ENCODE assay signal across 30 mouse cellular contexts in the genomic region with DNA sequence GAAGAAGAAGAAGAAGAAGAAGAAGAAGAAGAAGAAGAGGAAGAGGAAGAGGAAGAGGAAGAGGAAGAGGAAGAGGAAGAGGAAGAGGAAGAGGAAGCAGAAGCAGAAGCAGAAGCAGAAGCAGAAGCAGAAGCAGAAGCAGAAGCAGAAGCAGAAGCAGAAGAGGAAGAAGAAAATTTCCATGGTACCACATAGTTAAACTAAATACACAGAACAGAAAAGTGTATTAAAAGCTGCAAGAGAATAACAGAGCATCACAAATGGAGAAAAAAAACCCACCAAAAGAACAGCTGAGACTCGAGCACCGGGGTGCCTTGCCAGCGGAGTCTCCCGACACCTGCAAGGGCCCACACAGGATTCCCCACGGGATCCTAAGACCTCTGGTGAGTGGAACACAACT. TPM values are rescaled to one million over a fixed set of nuclear protein-coding genes. Genes with fewer than 3 reads are reported as not detected.
"Had no signal": no experiment of that assay in that cellular context is flagged by ENCODE, and none has a peak within 500 bp of the region (broad histone marks: within the 10 kb centered on the region; RNA-seq: fewer than 3 reads in every experiment).

No protein-coding gene starts in this region.

RNA-seq across cellular contexts. Expression of a gene that starts 1.0 kb away (rescaled TPM):
- total RNA-seq: common myeloid progenitor, adult 5-6 weeks; forebrain, postnatal 0 days; gastrocnemius, adult 18-20 months; gastrocnemius, adult 2 months; gastrocnemius, adult 8-10 months; gastrocnemius, postnatal 10 days; gastrocnemius, postnatal 14 days; gastrocnemius, postnatal 25 days; gastrocnemius, postnatal 36 days; gastrocnemius, postnatal 4 days; heart, adult 18-20 months; heart, adult 2 months; heart, adult 8-10 months had no signal
- polyA plus RNA-seq: cortical plate, adult 2 months; embryonic facial prominence, embryonic 10.5 days; embryonic facial prominence, embryonic 11.5 days; embryonic facial prominence, embryonic 12.5 days; embryonic facial prominence, embryonic 13.5 days; embryonic facial prominence, embryonic 14.5 days; embryonic facial prominence, embryonic 15.5 days; erythroblast, embryonic 14.5 days; forebrain, embryonic 10.5 days; forebrain, embryonic 11.5 days; forebrain, embryonic 13.5 days; forebrain, embryonic 14.5 days; forebrain, embryonic 15.5 days; forebrain, embryonic 16.5 days; forebrain, postnatal 0 days; frontal cortex, adult 2 months; gonadal fat pad, adult 2 months; heart, adult 2 months had no signal

RNA-seq across cellular contexts. Expression of a gene that starts 56.7 kb away (rescaled TPM):
- total RNA-seq: common myeloid progenitor, adult 5-6 weeks; forebrain, postnatal 0 days; gastrocnemius, adult 18-20 months; gastrocnemius, adult 2 months; gastrocnemius, adult 8-10 months; gastrocnemius, postnatal 10 days; gastrocnemius, postnatal 14 days; gastrocnemius, postnatal 25 days; gastrocnemius, postnatal 36 days; gastrocnemius, postnatal 4 days; heart, adult 18-20 months; heart, adult 2 months; heart, adult 8-10 months had no signal
- polyA plus RNA-seq: cortical plate, adult 2 months; embryonic facial prominence, embryonic 10.5 days; embryonic facial prominence, embryonic 11.5 days; embryonic facial prominence, embryonic 12.5 days; embryonic facial prominence, embryonic 13.5 days; embryonic facial prominence, embryonic 14.5 days; embryonic facial prominence, embryonic 15.5 days; erythroblast, embryonic 14.5 days; forebrain, embryonic 10.5 days; forebrain, embryonic 11.5 days; forebrain, embryonic 12.5 days; forebrain, embryonic 13.5 days; forebrain, embryonic 14.5 days; forebrain, embryonic 15.5 days; forebrain, embryonic 16.5 days; forebrain, postnatal 0 days; frontal cortex, adult 2 months; gonadal fat pad, adult 2 months; heart, adult 2 months had no signal
